Comparison of ENCODE assay signal across 14 mouse cellular contexts in the genomic region with DNA sequence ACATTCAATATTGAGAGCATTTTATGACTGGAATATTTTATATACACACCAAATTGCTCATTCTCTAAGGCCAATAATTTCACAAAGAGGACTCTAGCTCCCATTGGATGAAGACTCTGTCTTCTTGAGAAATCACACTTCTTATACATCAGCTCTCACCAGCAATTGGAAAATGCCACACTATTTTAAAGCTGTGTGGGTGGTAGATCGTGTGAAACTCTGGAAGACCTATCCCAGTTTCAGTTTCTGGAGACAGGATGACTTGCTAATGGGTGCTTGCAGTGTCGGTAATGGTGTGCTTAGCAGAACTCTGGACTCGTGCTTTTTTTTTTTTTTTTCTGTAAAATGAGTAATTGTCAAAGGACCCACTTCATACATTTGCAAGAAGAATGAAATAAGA.
DNase-seq lines count a peak whose midpoint lies in the region.
"Had no signal": no experiment of that assay in that cellular context is flagged by ENCODE, and none has a peak within 500 bp of the region (broad histone marks: within the 10 kb centered on the region; RNA-seq: fewer than 3 reads in every experiment).

No protein-coding gene starts in this region.

- peak; percentile 26 for DNase-seq in left cerebral cortex, adult 11 months (ENCODE audit: low spot score)
- no peak for DNase-seq in left cerebral cortex, postnatal 10 days (ENCODE audit: extremely low spot score in 1 of 2, low spot score in 2 of 2)
- DNase-seq in right cerebral cortex, adult 18-20 months, result peak; percentile 20
- DNase-seq in right cerebral cortex, postnatal 10 days (ENCODE audit: low spot score in 2 of 2), result no peak
- DNase-seq in telencephalon, adult 2 months (ENCODE audit: low read depth, low spot score), result peak; percentile 55
- no peak for DNase-seq in heart, adult 18-20 months
- DNase-seq: adrenal gland, adult 2 months; adrenal gland, postnatal 10 days; adrenal gland, postnatal 25 days; cerebellum, adult 11-12 months; cerebellum, adult 2 months; cerebellum, adult 9-10 months; cerebellum, postnatal 10 days; cerebellum, postnatal 25 days had no signal

- intact Hi-C loops in left cerebral cortex, postnatal 10 days (cut with DNase I), result no loop called here

Comparison
In these comparisons a context has a peak if more than half of its experiments do, and no peak if none do; other contexts are left out.
1. DNase-seq: peak in left cerebral cortex, adult 11 months (single experiment), right cerebral cortex, adult 18-20 months (single experiment) and telencephalon, adult 2 months (single experiment); none in left cerebral cortex, postnatal 10 days (0 of 2), right cerebral cortex, postnatal 10 days (0 of 2) and heart, adult 18-20 months (0 of 2).